Mouse (Mus musculus) heart, adult 9 months (tissue): ENCODE measurements around the gene Unc5b.
A peak's percentile ranks its signal among the peaks of the same experiment; 100 is the strongest.
"Not testable (repeated sequence)": the region's sequence is repeated elsewhere in the genome, so short reads cannot be mapped to it uniquely, and the experiment has no call there.

Source experiments
- DNase-seq, 2 experiments: peaks; one replicate each; pipeline ENCODE4 v3.0.0; 2022; ENCODE audit warnings: low spot score in 2 of 2

Gene Unc5b

DNA sequence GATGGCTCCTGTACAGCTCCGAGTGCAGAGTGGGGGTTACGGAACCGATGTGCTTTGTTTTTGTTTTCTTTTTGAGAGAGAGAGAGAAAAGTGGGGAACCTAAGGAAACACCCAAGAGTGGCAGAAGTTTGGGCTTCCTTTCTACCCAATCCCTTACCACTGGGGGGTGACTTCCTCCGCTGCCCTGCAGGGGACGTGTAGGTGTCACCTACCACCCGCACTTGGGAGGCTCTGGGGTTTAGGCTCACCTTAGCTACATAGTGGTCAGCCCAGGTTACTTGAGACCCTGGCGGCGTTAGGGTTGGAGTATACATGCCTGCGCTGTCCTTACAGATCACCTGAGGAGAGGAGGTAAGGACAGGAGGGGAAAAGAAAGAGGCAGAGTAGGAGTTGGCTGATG lies 78.1 kb downstream of the Unc5b start:
- peak; percentile 30 to 38 for DNase-seq

- peak; percentile 93 to 95 for DNase-seq
Observed at GRCm38 (mm10) chr10:60752040-60753020, 79.1 kb downstream of the Unc5b start, which contains the start of gene Slc29a3. Slc29a3 (minus strand) TSS chr10:60752794.

DNA sequence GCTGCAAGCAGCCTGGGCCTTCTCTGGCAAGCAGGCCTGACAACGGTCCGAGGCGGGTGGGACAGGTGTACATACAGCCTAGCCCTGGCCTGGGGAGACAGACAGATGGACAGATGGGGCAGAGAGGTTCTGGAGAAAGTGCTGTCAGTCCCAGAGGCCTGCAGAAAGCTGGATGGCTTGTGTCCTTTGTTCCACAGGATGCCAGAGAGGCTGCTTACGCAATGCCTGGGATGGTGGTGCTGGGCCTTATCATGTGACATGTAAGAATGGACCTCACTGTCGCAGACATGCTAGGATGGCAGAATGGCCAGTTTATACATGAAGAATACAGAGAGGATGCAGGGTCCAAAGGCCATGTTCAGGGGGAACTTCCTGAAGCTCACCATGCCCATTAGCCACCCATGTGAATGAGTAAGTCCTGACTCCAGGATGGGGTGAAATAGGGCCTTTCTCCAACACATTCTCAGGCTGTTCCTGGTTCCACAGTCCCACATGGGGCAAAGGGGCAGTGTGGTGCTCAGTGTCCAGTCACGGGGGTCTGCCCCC lies 83.6 kb downstream of the Unc5b start:
- DNase-seq: peak in 1 of 2 experiments; percentile 33

DNA sequence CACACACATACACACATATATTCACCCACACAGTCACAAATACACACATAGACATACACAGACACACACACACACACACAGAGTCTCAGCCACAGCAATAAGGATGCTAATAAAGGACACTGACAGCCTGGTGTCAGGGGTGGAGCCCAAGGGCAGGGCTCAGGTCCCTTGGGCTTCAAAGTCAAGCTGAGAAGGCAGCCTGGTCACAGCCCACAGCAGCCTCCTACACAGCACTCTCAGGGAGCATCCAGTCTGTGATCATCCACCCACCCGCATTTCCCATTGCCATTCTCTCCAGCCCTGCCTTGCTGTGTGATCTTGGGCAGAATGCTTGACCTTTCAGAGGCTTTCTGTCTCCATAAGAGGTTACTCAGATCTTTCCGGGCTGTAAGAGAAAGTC lies 84.9 kb downstream of the Unc5b start:
- no peak for DNase-seq

DNA sequence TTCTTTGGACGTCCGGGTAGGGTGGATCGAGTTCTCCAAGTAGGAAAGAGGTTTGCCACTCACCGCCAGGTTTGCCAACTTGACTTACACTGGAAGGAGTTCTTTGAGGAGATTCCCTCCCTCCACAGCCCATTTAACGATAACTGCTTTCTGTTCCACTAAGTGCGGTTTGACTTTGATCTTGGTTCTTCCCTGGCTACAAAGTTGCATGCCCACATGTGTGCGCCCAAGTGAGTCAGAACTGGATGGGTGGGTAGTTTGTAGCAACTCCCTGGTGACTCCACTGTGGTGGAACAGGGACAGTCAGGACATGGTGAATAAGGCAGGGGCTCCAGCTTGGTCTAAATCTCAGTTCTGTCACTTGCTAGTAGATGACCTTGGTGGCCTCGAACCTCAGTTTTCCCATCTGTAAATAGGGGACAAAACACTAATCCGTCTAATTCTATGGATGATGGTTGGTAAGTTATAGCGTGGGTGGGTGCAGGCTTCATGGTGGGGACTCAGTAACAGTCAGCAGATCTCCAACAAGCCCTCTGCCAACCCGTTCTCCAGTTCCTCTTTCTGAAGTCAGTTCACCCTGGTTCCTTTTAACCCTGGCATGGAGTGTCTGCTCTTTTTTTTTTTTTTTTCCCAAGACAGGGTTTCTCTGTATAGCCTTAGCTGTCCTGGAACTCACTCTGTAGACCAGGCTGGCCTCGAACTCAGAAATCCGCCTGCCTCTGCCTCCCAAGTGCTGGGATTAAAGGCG lies 86.7 kb downstream of the Unc5b start:
- DNase-seq: no peak

GRCm38 (mm10) chr10:60743681-60744080 lies 87.7 kb downstream of the Unc5b start:
- no peak for DNase-seq

- no peak for DNase-seq
Observed at GRCm38 (mm10) chr10:60742942-60743341, 88.4 kb downstream of the Unc5b start.

DNA sequence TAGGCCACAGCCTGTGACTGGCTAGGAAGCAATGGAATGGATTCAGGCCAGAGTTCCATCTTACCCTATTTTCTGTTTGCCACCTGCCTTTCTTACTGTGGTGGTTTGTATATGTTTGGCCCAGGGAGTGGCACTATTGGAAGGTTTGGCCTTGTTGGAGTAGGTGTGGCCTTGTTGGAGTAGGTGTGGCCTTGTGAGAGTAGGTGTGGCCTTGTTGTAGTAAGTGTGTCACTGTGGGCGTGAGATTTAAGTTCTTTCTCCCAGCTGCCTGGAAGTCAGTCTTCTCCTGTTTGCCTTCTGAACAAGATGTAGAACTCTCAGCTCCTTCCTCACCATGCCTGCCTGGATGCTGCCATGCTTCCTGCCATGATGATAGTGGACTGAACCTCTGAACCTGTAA lies 89.1 kb downstream of the Unc5b start:
- DNase-seq: not testable (repeated sequence)

DNA sequence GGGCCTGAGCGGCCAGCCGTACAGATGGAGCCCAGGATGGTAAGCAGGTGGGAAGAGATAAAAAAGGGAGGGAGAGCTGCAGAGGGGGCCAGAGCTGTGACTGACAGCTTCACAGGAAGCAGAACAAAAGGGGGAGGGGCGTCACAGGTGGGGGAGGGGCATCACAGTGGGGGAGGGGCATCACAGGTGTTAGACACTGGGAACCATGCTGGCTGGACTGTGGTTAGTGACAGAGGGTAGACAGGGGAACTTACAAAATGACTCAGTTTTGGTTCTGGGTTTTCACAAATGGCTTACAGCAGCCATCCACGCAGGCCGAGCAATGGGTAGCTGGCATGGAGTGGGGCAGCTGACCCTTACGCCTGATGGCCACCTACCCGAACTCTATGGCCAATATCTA lies 89.9 kb downstream of the Unc5b start:
- DNase-seq: no peak

DNA sequence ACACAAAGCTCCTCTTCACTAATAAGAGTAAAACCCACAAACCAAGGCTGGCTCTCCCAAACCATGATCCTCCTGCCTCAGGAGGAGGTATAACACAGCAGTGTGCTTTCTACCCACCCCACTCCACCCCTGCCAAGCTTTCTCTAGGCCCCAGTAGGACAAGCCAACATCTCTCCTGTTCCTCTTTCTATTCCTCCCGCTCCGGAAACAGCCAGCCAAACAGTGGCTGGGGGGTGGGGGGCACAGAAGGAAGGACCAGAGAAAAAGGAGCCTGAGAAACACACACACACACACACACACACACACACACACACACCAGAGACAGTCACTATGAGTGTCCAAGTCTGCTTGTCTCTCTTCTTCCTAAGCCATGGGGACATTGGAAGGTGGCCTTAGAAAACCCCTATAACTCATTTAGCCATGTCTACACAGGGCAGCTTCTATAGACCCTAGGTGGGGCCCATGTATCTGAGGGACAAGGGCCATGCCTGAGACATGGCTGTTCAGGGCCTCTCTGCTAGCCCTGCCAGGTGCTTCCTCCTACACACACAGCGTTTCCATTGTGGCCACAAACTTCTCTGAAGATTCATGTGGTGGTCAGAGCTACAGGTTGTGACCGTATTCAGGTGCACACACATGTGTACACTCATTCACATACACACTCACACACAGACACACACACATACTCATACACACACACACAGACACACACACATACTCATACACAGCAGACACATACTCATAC lies 91.6 kb downstream of the Unc5b start:
- peak in 1 of 2 experiments; percentile 36 for DNase-seq

DNA sequence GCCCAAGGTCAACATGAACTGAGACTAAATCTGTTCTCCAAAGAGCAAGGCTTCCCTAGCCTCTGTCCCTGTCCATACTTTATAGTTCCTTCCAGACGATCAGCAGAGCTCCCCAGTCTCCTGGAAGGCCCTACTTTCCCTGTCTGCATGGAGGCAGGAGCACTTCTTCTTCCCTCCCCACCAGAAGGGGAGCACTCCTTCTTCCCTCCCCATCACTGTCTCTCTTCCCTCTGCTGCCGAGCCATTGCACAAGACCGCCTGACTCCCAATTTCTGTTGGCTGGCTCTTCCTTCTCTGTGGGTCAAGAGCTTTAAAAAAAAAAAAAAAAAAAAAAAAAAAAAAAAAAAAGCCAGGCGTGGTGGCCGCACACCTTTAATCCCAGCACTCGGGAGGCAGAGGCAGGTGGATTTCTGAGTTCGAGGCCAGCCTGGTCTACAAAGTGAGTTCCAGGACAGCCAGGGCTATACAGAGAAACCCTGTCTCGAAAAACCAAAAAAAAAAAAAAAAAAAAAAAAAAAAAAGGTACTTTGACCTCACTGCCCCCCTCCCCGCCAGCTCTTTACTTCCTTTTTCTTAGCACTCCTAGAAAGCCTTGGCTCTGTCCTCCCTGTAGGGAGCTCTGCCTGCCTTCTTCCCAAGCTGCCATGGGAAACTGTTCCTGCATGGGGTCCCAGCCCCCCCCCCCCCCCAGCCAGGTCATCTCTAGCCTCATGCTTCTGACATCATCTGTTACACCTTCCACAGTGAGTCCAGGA lies 93.3 kb downstream of the Unc5b start:
- DNase-seq: no peak

GRCm38 (mm10) chr10:60737169-60737728 lies 94.1 kb downstream of the Unc5b start:
- no peak for DNase-seq

- no peak for DNase-seq
Observed at GRCm38 (mm10) chr10:60735737-60736136, 95.6 kb downstream of the Unc5b start.

GRCm38 (mm10) chr10:60733471-60733870 lies 97.9 kb downstream of the Unc5b start:
- no peak for DNase-seq

DNA sequence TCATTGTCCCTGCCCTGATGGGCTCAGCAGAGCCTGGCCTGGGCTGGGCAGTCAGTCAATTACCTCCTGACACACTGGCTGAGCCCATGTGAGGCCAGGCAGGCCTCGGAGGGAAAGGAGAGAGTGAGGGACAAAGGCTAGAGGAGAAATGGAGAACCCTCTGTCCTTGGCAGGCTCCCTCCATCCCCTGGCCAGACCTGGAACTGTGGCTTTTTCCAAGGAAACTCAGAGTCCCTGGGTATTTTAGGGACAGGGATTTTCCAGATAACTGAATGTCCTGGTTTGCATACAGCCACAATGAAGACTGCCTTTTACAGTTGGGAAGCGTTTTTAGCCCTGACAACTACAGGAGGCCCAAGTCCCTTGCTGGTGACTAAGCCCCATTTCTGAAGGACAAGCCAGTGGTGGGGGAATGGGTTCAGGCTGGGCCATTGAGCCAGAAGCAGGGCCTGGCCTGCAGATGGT lies 99.0 kb downstream of the Unc5b start:
- DNase-seq: peak in 1 of 2 experiments; percentile 37

DNA sequence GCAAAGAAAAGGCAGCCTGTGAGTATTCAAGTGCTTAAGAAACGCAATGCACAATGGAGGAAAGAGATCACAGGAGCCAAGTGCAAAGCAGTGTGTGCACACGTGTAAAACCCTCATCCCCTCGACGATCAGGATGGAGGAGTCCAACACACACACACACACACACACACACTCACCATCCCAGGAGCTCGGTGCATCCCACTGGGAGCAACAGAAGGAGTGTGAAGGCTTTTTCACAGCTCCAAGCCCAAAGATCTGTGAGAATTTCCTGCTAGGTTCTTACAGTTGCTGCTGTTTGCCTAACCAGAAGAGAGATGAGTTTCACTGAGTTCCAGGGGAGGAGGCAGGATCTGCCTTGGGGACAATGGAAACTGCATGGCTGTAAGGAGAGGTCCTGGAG lies 99.6 kb downstream of the Unc5b start:
- no peak for DNase-seq

GRCm38 (mm10) chr10:60727301-60727700 lies 104.1 kb downstream of the Unc5b start:
- DNase-seq: no peak

- no peak for DNase-seq
Observed at GRCm38 (mm10) chr10:60726896-60727295, 104.5 kb downstream of the Unc5b start.

DNA sequence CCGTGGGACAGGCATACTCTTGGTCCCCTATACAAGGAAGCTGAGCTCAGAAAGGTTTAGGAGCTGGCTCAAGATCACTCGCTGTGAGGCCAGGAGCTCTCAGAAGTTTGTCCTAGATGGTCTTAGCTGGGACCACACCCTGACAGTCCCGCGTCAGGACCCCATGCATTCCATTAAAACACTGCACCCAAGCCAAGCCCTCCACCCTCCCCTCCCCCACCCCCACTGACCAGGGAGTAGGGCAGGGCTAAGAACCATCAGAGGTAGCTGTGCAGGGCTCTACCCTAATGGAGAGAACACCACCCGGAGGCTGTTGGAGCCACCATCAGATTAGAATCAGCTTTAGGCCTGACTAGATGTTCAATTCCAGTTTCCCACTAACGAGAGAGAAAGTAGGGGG lies 106.9 kb downstream of the Unc5b start:
- no peak for DNase-seq

DNA sequence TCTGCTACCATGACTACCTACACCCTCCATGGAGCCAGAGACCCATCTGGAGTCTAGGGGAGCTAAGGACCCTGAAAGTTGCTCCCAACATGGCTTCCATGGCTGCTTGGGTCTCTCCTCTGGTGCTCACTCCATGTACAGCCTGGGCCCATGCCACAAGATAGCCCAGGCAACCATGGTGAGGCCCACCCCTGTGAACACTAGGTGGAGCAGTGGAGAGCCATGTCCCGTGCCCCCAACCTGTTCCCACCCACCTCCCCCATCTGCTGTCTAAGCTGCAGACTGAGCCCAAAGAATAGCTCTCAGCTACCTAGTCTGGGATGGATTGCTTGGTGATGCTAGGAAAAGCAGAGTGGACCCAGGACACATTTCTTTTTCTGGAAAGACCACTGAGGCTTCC lies 108.0 kb downstream of the Unc5b start:
- DNase-seq: no peak
